Mouse (Mus musculus): ENCODE data around the gene Cand2.

DNA sequence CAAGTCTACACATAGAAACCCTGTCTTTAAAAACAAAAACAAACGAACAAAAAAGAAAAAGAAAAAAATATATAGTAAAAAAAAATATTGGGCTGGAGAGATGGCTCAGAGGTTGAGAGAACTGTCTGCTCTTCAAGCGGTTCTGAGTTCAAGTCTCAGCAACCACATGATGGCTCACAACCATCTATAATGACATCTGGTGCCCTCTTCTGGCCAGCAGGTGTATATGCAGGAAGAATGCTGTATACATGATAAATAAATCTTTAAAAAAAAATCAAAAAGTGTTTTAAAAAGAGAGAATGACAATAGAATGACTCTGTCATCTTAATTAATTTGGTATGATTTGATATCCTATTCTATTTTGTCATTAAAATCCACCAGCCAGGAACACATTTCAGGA, 80.1 kb downstream of the Cand2 start:
- TF ChIP-seq POLR2A (IDR thresholded peaks at IDR 0.05; ENCODE audit: extremely low read depth, insufficient read depth, low read length): no peak
- TF ChIP-seq CTCF (IDR thresholded peaks at IDR 0.05; ENCODE audit: extremely low read depth, insufficient read depth, low read length): peak; percentile 15; the same call in 1 of the 2 replicates

Data from cortical plate, adult 2 months (tissue).